Mouse (Mus musculus): ENCODE measurements around the gene 1700109H08Rik. TPM values are rescaled to one million over a fixed set of nuclear protein-coding genes. Genes with fewer than 3 reads are reported as not detected.
A peak's percentile ranks its signal among the peaks of the same experiment; 100 is the strongest.
"Not testable (repeated sequence)": the region's sequence is repeated elsewhere in the genome, so short reads cannot be mapped to it uniquely, and the experiment has no call there.

The 1700109H08Rik gene
- polyA plus RNA-seq (2015; fragmentation: Nextera tagmentation; extraction: Ambion mirVana): 3.2 and 4.1 TPM in 2 replicates

- H3K9ac ChIP-seq (replicated peaks): no peak within 1 kb of the TSS
- ATAC-seq (replicated peaks): no peak
- H3K4me1 ChIP-seq: no peaks in the 10 kb centered on the region
- peaks cover 88% of the 10 kb centered on the region for H3K36me3 ChIP-seq
- no peaks in the 10 kb centered on the region; the same call in 1 of the 2 replicates for H3K9me3 ChIP-seq
- 96% methylated on average over 4 of the region's 4 CpGs for WGBS
- no peak within 1 kb of the TSS for H3K4me2 ChIP-seq (replicated peaks)
- H3K27ac ChIP-seq (replicated peaks): no peak within 1 kb of the TSS
- no peak within 1 kb of the TSS for H3K4me3 ChIP-seq
- no peaks in the 10 kb centered on the region for H3K27me3 ChIP-seq
These were observed at the start of gene 1700109H08Rik for GRCm38 (mm10) chr5:3571266-3571665. TSS of gene 1700109H08Rik (plus strand) at chr5:3571566.

DNA sequence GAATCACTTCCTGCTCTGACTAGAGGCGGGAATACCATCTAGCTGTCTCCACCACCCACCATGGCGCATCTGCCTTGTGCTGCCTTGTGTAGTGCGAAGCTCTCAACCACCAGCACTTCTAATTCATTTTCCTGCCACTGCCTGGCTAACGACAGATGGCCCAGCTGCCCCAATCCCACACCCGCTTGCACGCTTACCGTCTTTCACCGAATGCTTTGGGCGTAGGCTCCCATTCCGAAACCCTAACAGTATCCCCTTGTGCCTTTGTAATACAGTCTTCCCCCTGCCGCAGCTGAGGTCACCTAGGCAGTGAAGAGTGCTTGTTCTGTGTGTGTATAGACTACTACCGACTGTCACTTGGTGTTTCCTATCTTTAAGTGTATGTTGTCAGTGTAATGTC is 49.6 kb upstream of the 1700109H08Rik start:
- no peak overlapping the region for H3K9ac ChIP-seq (replicated peaks)
- H3K36me3 ChIP-seq: no peaks in the 10 kb centered on the region
- no peaks in the 10 kb centered on the region for H3K4me1 ChIP-seq
- H3K4me3 ChIP-seq: no peak overlapping the region
- no peaks in the 10 kb centered on the region for H3K27me3 ChIP-seq
- ATAC-seq (replicated peaks): no peak
- no peak overlapping the region for H3K4me2 ChIP-seq (replicated peaks)
- WGBS: 79% methylated on average over 12 of the region's 12 CpGs
- H3K9me3 ChIP-seq: no peaks in the 10 kb centered on the region
- H3K27ac ChIP-seq (replicated peaks): no peak overlapping the region

GRCm38 (mm10) chr5:3522826-3523225 is 48.5 kb upstream of the 1700109H08Rik start:
- Histone ChIP-seq H3K4me2 (replicated peaks) (no peak overlapping the region), H3K4me3 (no peak overlapping the region), H3K27me3 (no peaks in the 10 kb centered on the region), H3K9me3 (no peaks in the 10 kb centered on the region), H3K4me1 (no peaks in the 10 kb centered on the region), H3K27ac (replicated peaks) (no peak overlapping the region), H3K9ac (replicated peaks) (no peak overlapping the region), H3K36me3 (no peaks in the 10 kb centered on the region)
- 93% methylated on average over 10 of the region's 10 CpGs for WGBS
- ATAC-seq (replicated peaks): no peak

- Histone ChIP-seq H3K4me2 (replicated peaks) (no peak overlapping the region), H3K4me1 (no peaks in the 10 kb centered on the region), H3K9me3 (no peaks in the 10 kb centered on the region), H3K9ac (replicated peaks) (no peak overlapping the region), H3K36me3 (no peaks in the 10 kb centered on the region), H3K27me3 (no peaks in the 10 kb centered on the region), H3K4me3 (no peak overlapping the region), H3K27ac (replicated peaks) (no peak overlapping the region)
- no peak for ATAC-seq (replicated peaks)
- 34% methylated on average over 5 of the region's 5 CpGs for WGBS
These were observed 44.2 kb upstream of the 1700109H08Rik start for GRCm38 (mm10) chr5:3527041-3527691.

GRCm38 (mm10) chr5:3529585-3530189 is 41.7 kb upstream of the 1700109H08Rik start:
- Histone ChIP-seq H3K27ac (replicated peaks) (no peak overlapping the region), H3K9me3 (no peaks in the 10 kb centered on the region), H3K27me3 (no peaks in the 10 kb centered on the region), H3K9ac (replicated peaks) (no peak overlapping the region), H3K4me1 (no peaks in the 10 kb centered on the region), H3K36me3 (no peaks in the 10 kb centered on the region), H3K4me3 (no peak overlapping the region), H3K4me2 (replicated peaks) (no peak overlapping the region)
- 74% methylated on average over 10 of the region's 10 CpGs for WGBS
- no peak for ATAC-seq (replicated peaks)

GRCm38 (mm10) chr5:3532048-3532447 is 39.3 kb upstream of the 1700109H08Rik start:
- not testable (repeated sequence) for H3K4me2 ChIP-seq (replicated peaks); H3K36me3 ChIP-seq; ATAC-seq (replicated peaks); H3K9me3 ChIP-seq; H3K4me3 ChIP-seq; H3K9ac ChIP-seq (replicated peaks); H3K4me1 ChIP-seq; H3K27me3 ChIP-seq; H3K27ac ChIP-seq (replicated peaks)

DNA sequence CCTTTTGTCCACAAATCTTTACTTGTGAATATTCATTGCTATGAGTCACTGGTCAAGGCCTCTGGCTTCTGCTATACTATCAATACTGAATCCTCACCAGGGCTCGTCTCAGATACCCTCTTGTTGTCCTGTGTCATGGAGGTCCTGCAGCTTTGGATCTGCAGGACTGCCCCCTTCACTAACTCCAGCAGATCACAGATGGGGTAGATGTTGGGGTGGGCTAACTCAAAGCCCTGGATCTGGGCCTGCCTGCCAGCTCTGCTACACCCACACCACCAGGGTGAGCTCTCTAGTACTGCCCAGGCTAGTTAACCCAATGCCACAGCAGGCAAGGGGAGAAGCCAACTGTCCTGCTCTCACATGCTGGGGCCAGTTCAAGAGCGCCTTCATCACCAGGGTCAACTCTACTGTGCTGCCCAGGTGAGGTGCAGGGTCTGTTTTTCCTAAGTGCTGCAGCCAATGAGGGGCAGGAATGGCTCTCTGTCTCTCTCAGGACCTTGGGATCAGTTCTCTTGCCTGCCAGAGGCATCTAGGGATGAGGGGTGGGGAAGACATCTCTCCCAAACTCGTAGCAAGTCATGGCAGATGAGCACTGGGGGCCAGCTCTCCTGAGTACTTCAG is 34.7 kb upstream of the 1700109H08Rik start:
- no peaks in the 10 kb centered on the region for H3K9me3 ChIP-seq
- no peak overlapping the region for H3K27ac ChIP-seq (replicated peaks)
- 70% methylated on average over 3 of the region's 3 CpGs for WGBS
- H3K36me3 ChIP-seq: no peaks in the 10 kb centered on the region
- no peak overlapping the region for H3K4me2 ChIP-seq (replicated peaks)
- H3K9ac ChIP-seq (replicated peaks): no peak overlapping the region
- no peak overlapping the region for H3K4me3 ChIP-seq
- no peak for ATAC-seq (replicated peaks)
- H3K4me1 ChIP-seq: no peaks in the 10 kb centered on the region
- no peaks in the 10 kb centered on the region for H3K27me3 ChIP-seq

DNA sequence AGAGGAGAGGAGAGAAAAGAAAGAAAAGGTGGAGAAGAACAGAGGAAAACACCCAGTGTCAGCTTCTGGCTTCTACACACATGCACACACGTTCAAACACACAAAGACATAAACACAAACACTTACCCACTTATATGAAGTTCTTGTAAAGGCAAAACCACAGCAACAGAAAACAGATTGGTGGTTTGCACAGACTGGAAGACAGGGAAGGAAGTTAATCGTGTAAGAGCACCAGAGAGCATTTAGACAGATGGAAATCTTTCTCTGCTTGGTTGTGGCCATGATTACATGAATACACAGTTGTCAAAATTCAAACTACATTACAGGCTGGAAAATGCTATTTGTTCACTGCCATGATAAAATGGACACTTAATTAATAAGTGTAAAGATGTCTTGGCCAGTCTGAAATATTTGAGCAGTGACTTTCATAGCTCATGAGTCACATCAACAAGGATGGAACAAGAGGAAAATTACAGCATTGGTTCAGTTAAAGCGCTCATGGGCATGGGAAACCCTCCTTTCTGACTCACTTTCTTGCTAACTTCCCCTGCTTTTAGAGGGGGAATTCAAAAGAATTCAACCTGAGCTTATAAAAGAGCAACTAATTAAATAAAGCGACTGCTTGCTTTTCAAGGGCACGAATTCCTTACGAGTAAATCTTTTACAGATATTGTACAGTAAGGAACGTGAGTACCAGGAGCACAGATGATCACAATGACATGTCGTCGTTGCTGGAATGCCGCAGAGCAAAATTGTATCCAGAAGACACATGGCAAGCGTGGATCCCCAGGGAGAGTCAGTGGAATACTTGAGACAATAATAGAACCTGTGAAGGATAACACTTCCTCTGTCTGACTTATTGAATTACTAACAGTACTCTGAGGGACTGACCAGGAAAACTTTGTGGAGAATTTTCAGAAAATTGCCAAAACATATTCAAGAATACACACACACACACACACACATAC is 32.6 kb upstream of the 1700109H08Rik start:
- Histone ChIP-seq H3K36me3 (no peaks in the 10 kb centered on the region), H3K27me3 (no peaks in the 10 kb centered on the region), H3K4me1 (no peaks in the 10 kb centered on the region), H3K4me3 (no peak overlapping the region), H3K27ac (replicated peaks) (no peak overlapping the region), H3K9me3 (no peaks in the 10 kb centered on the region), H3K9ac (replicated peaks) (no peak overlapping the region), H3K4me2 (replicated peaks) (no peak overlapping the region)
- no peak for ATAC-seq (replicated peaks)
- WGBS: 67% methylated on average over 11 of the region's 11 CpGs

DNA sequence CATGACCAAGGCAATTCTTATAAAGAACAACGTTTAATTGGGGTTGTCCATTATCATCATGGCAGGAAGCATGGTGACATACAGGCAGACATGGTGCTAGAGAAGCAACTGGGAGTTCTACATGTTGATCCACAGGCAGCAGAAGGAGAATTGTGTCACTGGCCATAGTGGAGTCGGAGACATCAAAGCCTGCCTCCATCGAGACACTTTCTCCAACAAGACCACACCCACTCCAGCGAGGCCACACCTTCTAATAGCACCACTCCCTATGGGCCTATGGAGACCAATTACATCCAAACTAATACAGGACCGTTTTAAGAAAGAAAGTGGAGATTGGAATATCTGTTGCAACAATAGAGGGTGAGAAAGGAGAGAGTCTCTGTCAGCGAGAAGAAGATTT is 29.5 kb upstream of the 1700109H08Rik start:
- Histone ChIP-seq H3K9me3 (no peaks in the 10 kb centered on the region), H3K4me2 (replicated peaks) (no peak overlapping the region), H3K27me3 (no peaks in the 10 kb centered on the region), H3K4me1 (peaks cover 22% of the 10 kb centered on the region), H3K9ac (replicated peaks) (no peak overlapping the region), H3K36me3 (no peaks in the 10 kb centered on the region), H3K4me3 (no peak overlapping the region), H3K27ac (replicated peaks) (no peak overlapping the region)
- WGBS: 83% methylated on average over 6 of the region's 6 CpGs
- no peak for ATAC-seq (replicated peaks)

GRCm38 (mm10) chr5:3543629-3544479 is 27.5 kb upstream of the 1700109H08Rik start, which contains the start of gene Fam133b:
TSS of gene Fam133b (plus strand) at chr5:3543833.
- H3K36me3 ChIP-seq: no peaks in the 10 kb centered on the region
- peak within 1 kb of the TSS; percentile 91 for H3K27ac ChIP-seq (replicated peaks)
- peak within 1 kb of the TSS; percentile 93 for H3K4me3 ChIP-seq
- peaks cover 22% of the 10 kb centered on the region for H3K4me1 ChIP-seq
- peak within 1 kb of the TSS; percentile 61 for H3K4me2 ChIP-seq (replicated peaks)
- H3K27me3 ChIP-seq: no peaks in the 10 kb centered on the region
- ATAC-seq (replicated peaks): peak; percentile 97
- peak within 1 kb of the TSS; percentile 80 for H3K9ac ChIP-seq (replicated peaks)
- H3K9me3 ChIP-seq: no peaks in the 10 kb centered on the region
- WGBS: under 1% methylated on average over 64 of the region's 80 CpGs

DNA sequence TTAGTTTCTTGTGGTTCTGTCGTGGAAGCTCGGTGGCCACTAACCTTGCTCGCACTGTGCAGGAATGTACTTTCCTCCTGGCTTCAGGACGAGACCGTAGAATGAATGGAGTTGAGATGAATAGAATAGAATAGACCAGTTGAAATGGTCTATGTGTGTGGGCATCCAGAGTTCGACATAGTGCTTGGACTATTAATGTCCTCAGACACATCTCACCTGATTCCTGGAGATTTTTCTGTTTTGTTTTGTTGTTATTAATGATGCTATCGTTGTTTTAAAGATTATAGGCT is 26.9 kb upstream of the 1700109H08Rik start:
- Histone ChIP-seq H3K9ac (replicated peaks) (peak overlapping the region; percentile 80), H3K27me3 (no peaks in the 10 kb centered on the region), H3K36me3 (no peaks in the 10 kb centered on the region), H3K4me2 (replicated peaks) (peak overlapping the region; percentile 61), H3K9me3 (no peaks in the 10 kb centered on the region), H3K27ac (replicated peaks) (no peak overlapping the region), H3K4me3 (peak overlapping the region; percentile 93), H3K4me1 (peaks cover 22% of the 10 kb centered on the region)
- ATAC-seq (replicated peaks): peak; percentile 26; the same call in 1 of the 2 replicates
- 8% methylated on average over 7 of the region's 7 CpGs for WGBS

Measured in forebrain, embryonic 15.5 days (tissue).